Mouse (Mus musculus) midbrain, postnatal 0 days (tissue): ENCODE measurements around the gene Gfy. TPM values are rescaled to one million over a fixed set of nuclear protein-coding genes. Genes with fewer than 3 reads are reported as not detected.

Experiments used
- ATAC-seq: fragments of 200-750 bp; cut with Nextera tagmentation; 2 replicates; pipeline ENCODE4 v1.8.0; 2017; ENCODE audit warnings: moderate number of reproducible peaks, mild to moderate bottlenecking, moderate TSS enrichment, moderate library complexity; ENCODE audit not compliant: low FRiP score
- DNase-seq: peaks from one replicate; pipeline ENCODE4 v3.0.0-alpha.2; 2015; ENCODE audit warnings: low spot score
- H3K27ac ChIP-seq: fragments of 300-500 bp; sonication (generic); 2 replicates; pipeline ENCODE4 v1.5.1; 2014; ENCODE audit warnings: low read depth, mild to moderate bottlenecking, low read length, mixed read lengths
- H3K27me3 ChIP-seq: fragments of 300-500 bp; sonication (generic); 2 replicates; pipeline ENCODE4 v1.6.1; 2014; ENCODE audit warnings: low read length, control low read depth, mixed read lengths; ENCODE audit not compliant: insufficient read depth
- H3K36me3 ChIP-seq: fragments of 300-500 bp; sonication (generic); 2 replicates; pipeline ENCODE4 v1.6.1; 2014; ENCODE audit warnings: low read length, control low read depth, mixed read lengths; ENCODE audit not compliant: insufficient read depth
- H3K4me1 ChIP-seq: fragments of 300-500 bp; sonication (generic); 2 replicates; pipeline ENCODE4 v1.6.1; 2014; ENCODE audit warnings: mild to moderate bottlenecking, control low read depth, antibody characterized with exemption, low read length, mixed read lengths; ENCODE audit not compliant: insufficient read depth
- H3K4me2 ChIP-seq: fragments of 300-500 bp; sonication (generic); 2 replicates; pipeline ENCODE4 v1.6.1; 2014; ENCODE audit warnings: low read depth, mild to moderate bottlenecking, low read length, mixed read lengths; ENCODE audit not compliant: poor library complexity, severe bottlenecking
- H3K4me3 ChIP-seq: fragments of 300-500 bp; sonication (generic); 2 replicates; pipeline ENCODE4 v1.5.1; 2014; ENCODE audit warnings: low read depth, mild to moderate bottlenecking, low read length, moderate library complexity
- H3K9ac ChIP-seq: fragments of 300-500 bp; sonication (generic); replicated peaks from 2 replicates; pipeline ENCODE4 v1.6.1; 2014; ENCODE audit warnings: mild to moderate bottlenecking, low read length, moderate library complexity, mixed read lengths; ENCODE audit not compliant: poor library complexity, severe bottlenecking
- H3K9me3 ChIP-seq: fragments of 300-500 bp; sonication (generic); 2 replicates; pipeline ENCODE4 v1.6.1; 2016; ENCODE audit warnings: low read length, control low read depth
- CTCF ChIP-seq: IDR thresholded peaks from 2 replicates; pipeline ENCODE4 v1.5.1; 2016; ENCODE audit warnings: antibody characterized with exemption, mild to moderate bottlenecking
- WGBS: fragments of 180-500 bp; shearing (Covaris S2); extraction: QIAGEN DNeasy Blood & Tissue Kit; methylation state at CpG from one replicate; pipeline ENCODE4 v1.1.7; 2014; 5-methylcytosine and 5-hydroxymethylcytosine counted together
- polyA plus RNA-seq: library from polyadenylated mRNA; unstranded; fragments of >200 nt; fragmentation: Nextera tagmentation; extraction: Ambion mirVana; gene quantifications from 2 replicates; pipeline ENCODE4 v1.2.1, GENCODE M21; 2015
- total RNA-seq: library from RNA; depleted of rRNA; stranded (reverse); fragments of >200 nt; gene quantifications from 2 replicates; pipeline ENCODE4 v1.2.3, GENCODE M21; 2014

Gfy gene
- total and polyA plus RNA-seq, 2 experiments from 2014 or later: 0.51 TPM; not detected in 1

DNA sequence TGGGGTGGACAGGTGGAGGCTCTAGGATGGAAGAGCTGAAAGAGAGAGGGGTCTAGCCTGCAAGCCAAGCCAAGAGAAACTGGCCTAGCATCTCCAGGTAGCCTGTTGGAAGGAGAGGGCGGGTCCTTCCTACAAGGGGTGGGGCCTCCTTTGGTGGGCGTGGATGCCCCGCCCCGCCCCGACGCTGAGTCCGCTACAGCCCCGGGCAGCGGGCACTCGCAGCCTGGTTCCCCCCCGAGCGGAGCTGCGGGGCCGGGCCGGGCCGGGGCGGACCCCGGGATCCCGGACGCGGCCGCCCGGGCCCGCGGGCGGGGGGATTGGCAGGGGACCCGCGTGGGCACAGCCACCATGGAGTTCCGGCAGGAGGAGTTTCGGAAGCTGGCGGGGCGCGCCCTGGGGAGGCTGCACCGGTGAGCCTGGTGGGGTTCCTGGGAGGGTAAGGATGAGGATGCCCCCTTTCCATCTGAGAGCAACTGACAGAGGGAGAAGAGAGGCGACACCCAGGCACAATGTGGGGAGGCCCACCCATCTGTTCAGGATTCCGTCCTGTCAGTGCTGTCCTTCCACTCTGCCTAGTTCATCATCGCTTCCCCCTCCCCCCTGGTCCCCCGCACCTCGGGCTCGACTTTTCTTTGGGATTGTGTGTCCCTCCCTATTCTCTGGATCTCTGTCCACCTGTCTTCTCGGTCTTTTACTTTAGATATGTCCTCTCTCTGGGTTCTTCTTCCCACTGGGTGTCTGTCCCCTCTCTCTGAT lies 15.5 kb downstream of the Gfy start, which contains the start of gene Slc17a7:
TSS of gene Slc17a7 (plus strand) at position 215 of the 756 bp plus-strand sequence.
- peak within 1 kb of the TSS; percentile 33 for H3K4me3 ChIP-seq
- H3K27ac ChIP-seq: no peak within 1 kb of the TSS
- H3K9me3 ChIP-seq: no peaks in the 10 kb centered on the region
- TF ChIP-seq CTCF: no peak
- DNase-seq (no peak), ATAC-seq (no peak)
- peaks cover 49% of the 10 kb centered on the region for H3K27me3 ChIP-seq
- 2% methylated on average over 21 of the region's 41 CpGs for WGBS
- H3K9ac ChIP-seq: peak within 1 kb of the TSS; percentile 50
- peaks cover 13% of the 10 kb centered on the region for H3K36me3 ChIP-seq
- H3K4me2 ChIP-seq: peak within 1 kb of the TSS; percentile 60
- H3K4me1 ChIP-seq: peaks cover 12% of the 10 kb centered on the region; the same call in 1 of the 2 replicates

DNA sequence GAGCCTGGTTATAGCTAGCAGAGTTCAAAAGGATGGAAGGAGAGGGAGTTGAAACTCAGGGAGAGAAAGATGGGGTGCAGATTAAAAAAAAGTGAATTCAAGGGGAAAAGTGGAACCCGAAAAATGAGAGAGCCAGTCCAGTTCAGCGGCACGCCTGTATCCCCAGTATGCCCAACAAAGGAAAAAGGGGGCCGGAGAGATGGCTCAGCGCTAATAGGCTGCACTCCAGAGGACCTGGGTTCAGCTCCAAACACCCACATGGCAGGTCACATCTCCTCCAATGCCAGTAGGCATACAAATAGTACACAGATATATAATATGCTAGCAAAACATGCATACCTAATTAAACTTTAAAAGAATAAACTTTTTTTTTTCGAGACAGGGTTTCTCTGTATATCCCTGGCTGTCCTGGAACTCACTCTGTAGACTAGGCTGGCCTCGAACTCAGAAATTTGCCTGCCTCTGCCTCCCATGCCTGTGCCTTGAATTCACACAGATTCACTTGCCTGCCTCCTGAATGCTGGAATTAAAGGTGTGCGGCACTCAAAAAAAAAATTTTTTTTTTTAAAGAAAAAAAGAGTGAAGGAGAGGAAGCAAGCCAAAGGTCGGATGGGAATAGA lies 16.3 kb downstream of the Gfy start:
- TF ChIP-seq CTCF: no peak
- Histone ChIP-seq H3K27ac (no peak overlapping the region), H3K4me1 (peaks cover 8% of the 10 kb centered on the region; the same call in 1 of the 2 replicates), H3K36me3 (peaks cover 19% of the 10 kb centered on the region), H3K4me3 (no peak overlapping the region), H3K9ac (no peak overlapping the region), H3K4me2 (peak overlapping the region; percentile 60; the same call in 1 of the 2 replicates), H3K9me3 (no peaks in the 10 kb centered on the region), H3K27me3 (peaks cover 41% of the 10 kb centered on the region)
- DNase-seq (no peak), ATAC-seq (no peak)
- 79% methylated on average over 9 of the region's 9 CpGs for WGBS

DNA sequence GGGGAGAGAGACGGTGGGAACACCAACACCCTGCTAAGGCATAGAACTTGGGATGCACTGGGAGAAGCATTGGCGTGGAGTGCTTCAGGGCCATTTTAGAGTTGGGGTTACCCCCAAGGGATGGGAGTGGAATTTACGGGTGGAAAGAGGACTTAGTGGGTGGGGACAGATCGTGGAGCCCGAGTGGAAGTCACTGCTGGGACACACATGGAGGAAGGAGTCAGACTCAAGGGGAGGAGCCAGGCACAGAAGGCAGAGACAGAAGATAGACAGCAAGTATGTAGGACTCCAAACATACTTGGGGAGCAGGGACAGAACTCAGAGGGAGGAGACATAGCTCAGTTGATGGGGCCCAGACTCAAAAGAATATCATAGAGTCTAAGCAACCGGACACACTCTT lies 16.8 kb downstream of the Gfy start:
- ATAC-seq (no peak), DNase-seq (no peak)
- H3K36me3 ChIP-seq: peaks cover 23% of the 10 kb centered on the region
- TF ChIP-seq CTCF: no peak
- 0 out of 2 replicates have a peak overlapping the region, but pooled peaks have one; percentile 19 for H3K9ac ChIP-seq
- H3K9me3 ChIP-seq: no peaks in the 10 kb centered on the region
- peak overlapping the region; percentile 60 for H3K4me2 ChIP-seq
- H3K4me1 ChIP-seq: peaks cover 8% of the 10 kb centered on the region; the same call in 1 of the 2 replicates
- H3K27ac ChIP-seq: no peak overlapping the region
- WGBS: 24% methylated on average over 6 of the region's 6 CpGs
- peaks cover 36% of the 10 kb centered on the region for H3K27me3 ChIP-seq
- peak overlapping the region; percentile 34 for H3K4me3 ChIP-seq

DNA sequence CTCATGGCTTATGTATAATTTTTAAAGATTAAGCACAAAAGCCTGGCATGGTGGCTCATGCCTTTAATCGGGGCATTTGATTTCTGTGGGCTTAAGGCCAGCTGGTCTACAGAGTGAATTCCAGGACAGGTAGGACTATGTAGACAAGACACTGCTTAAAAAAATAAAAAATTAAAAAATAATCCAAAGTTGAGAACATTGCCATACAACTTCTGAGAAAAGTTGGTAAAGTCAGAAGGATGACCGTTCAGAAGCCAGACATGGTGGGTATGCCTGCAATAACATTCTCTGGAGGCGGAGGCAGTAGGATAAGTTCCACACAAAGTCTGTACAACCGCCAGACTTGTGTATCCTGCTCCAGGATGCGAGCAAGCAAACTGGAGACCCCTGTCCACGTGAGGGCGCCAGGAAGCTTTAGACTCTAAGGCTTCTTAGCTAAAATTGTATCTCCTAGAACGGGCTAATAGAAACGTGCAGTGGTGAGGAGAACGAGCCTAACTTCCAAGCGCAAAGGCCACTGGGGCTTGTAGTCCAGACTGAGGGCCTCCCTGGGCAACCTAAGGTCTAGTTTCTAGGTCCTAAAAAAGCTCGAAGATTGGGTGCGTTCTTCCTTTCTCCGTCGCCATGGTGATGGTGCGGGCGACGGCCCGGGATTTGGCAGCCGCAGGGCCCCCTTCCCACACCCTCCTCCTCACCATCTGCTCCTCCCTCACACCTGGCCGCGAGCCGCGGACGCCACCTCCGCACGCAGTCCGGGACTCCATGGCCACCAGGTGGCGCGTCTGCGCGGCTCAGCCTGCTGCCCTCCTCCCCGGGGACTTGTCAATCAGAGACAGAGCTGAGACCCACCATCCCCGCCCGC lies 17.5 kb downstream of the Gfy start:
- Histone ChIP-seq H3K4me2 (peak overlapping the region; percentile 60), H3K9ac (0 out of 2 replicates have a peak overlapping the region, but pooled peaks have one; percentile 19), H3K27ac (peak overlapping the region; percentile 55; the same call in 1 of the 2 replicates), H3K4me1 (peaks cover 8% of the 10 kb centered on the region; the same call in 1 of the 2 replicates), H3K36me3 (peaks cover 28% of the 10 kb centered on the region), H3K27me3 (peaks cover 29% of the 10 kb centered on the region), H3K9me3 (no peaks in the 10 kb centered on the region), H3K4me3 (peak overlapping the region; percentile 34)
- peak; percentile 84 for TF ChIP-seq CTCF
- DNase-seq: peak; percentile 97
- 5% methylated on average over 33 of the region's 35 CpGs for WGBS
- peak; percentile 87 for ATAC-seq

DNA sequence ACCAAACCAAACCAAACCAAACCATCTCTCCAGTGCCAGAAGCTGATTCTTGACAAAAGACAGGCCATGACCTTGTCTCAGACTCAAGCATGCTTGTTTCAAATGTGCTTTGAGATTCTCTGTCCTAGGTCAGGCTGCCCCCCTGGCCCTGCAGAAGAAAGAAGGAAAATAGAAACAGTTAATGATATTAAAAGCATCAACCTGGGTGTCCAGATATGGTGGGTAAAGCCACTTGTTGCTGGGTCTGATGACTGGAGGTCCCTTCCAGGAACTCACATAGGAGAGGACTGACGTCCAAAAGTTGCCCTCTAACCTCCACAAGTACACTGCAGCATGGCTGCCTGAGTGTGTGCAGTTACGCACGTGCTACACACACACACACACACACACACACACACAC lies 18.5 kb downstream of the Gfy start:
- no peak for ATAC-seq
- H3K4me3 ChIP-seq: no peak overlapping the region
- H3K27me3 ChIP-seq: peaks cover 22% of the 10 kb centered on the region
- H3K9me3 ChIP-seq: no peaks in the 10 kb centered on the region
- TF ChIP-seq CTCF: no peak
- H3K36me3 ChIP-seq: peaks cover 28% of the 10 kb centered on the region
- H3K4me2 ChIP-seq: no peak overlapping the region
- H3K4me1 ChIP-seq: peaks cover 8% of the 10 kb centered on the region; the same call in 1 of the 2 replicates
- 88% methylated on average over 3 of the region's 3 CpGs for whole genome bisulfite sequencing
- no peak overlapping the region for H3K27ac ChIP-seq
- no peak overlapping the region for H3K9ac ChIP-seq
- DNase-seq: no peak
